Mouse (Mus musculus) liver, embryonic 12.5 days (tissue): Measurements from ENCODE around the gene Lhfp. TPM values are rescaled to one million over a fixed set of nuclear protein-coding genes. Genes with fewer than 3 reads are reported as not detected.
"Not testable (repeated sequence)": the region's sequence is repeated elsewhere in the genome, so short reads cannot be mapped to it uniquely, and the experiment has no call there.

Source experiments
- ATAC-seq: fragments of 200-750 bp; cut with Nextera tagmentation; 2 replicates; pipeline ENCODE4 v1.8.0; 2017; ENCODE audit warnings: moderate number of reproducible peaks, mild to moderate bottlenecking, moderate library complexity
- H3K27ac ChIP-seq: fragments of 300-500 bp; sonication (generic); 2 replicates; pipeline ENCODE4 v1.5.1; 2016; ENCODE audit warnings: mild to moderate bottlenecking
- H3K27me3 ChIP-seq: fragments of 300-500 bp; sonication (generic); replicated peaks from 2 replicates; pipeline ENCODE4 v1.6.1; 2016; ENCODE audit warnings: mild to moderate bottlenecking, moderate library complexity
- H3K36me3 ChIP-seq: fragments of 300-500 bp; sonication (generic); 2 replicates; pipeline ENCODE4 v1.6.1; 2016; ENCODE audit warnings: mild to moderate bottlenecking, moderate library complexity
- H3K4me1 ChIP-seq: fragments of 300-500 bp; sonication (generic); 2 replicates; pipeline ENCODE4 v1.6.1; 2016
- H3K4me2 ChIP-seq: fragments of 300-500 bp; sonication (generic); 2 replicates; pipeline ENCODE4 v1.6.1; 2016; ENCODE audit warnings: mild to moderate bottlenecking, moderate library complexity
- H3K4me3 ChIP-seq: fragments of 300-500 bp; sonication (generic); 2 replicates; pipeline ENCODE4 v1.5.1; 2016; ENCODE audit warnings: mild to moderate bottlenecking, moderate library complexity
- H3K9ac ChIP-seq: fragments of 300-500 bp; sonication (generic); 2 replicates; pipeline ENCODE4 v1.6.1; 2016; ENCODE audit warnings: mild to moderate bottlenecking, moderate library complexity
- H3K9me3 ChIP-seq: fragments of 300-500 bp; sonication (generic); replicated peaks from 2 replicates; pipeline ENCODE4 v1.6.1; 2016; ENCODE audit warnings: mild to moderate bottlenecking, moderate library complexity
- WGBS: fragments of 180-500 bp; shearing (Covaris S2); methylation state at CpG from one replicate; pipeline ENCODE4 v1.1.7; 2016; ENCODE audit not compliant: insufficient replicate concordance; 5-methylcytosine and 5-hydroxymethylcytosine counted together
- polyA plus RNA-seq: library from polyadenylated mRNA; unstranded; fragments of >200 nt; fragmentation: Nextera tagmentation; extraction: Ambion mirVana; gene quantifications from 2 replicates; pipeline ENCODE4 v1.2.1, GENCODE M21; 2016

Lhfp gene
- polyA plus RNA-seq, 1 experiment from 2014 or later, result 6.3 TPM

DNA sequence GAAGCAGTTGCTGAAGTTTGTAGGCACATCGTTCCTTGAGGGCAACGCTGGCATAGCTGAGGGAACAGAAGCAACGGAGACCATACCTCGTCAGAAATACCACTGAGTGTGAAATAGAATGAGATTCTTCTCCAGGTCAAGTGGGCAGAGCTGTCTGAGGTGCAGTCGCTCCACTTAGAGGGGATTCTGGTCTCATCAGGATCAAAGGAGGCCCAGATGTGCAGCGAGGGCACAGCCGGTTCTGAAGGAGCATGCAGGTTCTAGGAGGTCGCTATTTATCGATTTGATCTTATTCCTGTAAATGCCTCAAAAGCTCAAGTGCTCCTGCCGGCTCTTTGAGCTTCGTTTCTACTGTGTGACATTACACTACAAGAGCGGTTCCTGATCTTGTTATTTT is 61.4 kb downstream of the Lhfp start:
- no peak overlapping the region for H3K9ac ChIP-seq
- no peaks in the 10 kb centered on the region for H3K9me3 ChIP-seq
- H3K4me3 ChIP-seq, result no peak overlapping the region
- no peaks in the 10 kb centered on the region for H3K27me3 ChIP-seq
- no peak overlapping the region for H3K4me2 ChIP-seq
- no peak for ATAC-seq
- no peak overlapping the region for H3K27ac ChIP-seq
- no peaks in the 10 kb centered on the region for H3K36me3 ChIP-seq
- WGBS, result 60% methylated on average over 12 of the region's 12 CpGs
- no peaks in the 10 kb centered on the region for H3K4me1 ChIP-seq

DNA sequence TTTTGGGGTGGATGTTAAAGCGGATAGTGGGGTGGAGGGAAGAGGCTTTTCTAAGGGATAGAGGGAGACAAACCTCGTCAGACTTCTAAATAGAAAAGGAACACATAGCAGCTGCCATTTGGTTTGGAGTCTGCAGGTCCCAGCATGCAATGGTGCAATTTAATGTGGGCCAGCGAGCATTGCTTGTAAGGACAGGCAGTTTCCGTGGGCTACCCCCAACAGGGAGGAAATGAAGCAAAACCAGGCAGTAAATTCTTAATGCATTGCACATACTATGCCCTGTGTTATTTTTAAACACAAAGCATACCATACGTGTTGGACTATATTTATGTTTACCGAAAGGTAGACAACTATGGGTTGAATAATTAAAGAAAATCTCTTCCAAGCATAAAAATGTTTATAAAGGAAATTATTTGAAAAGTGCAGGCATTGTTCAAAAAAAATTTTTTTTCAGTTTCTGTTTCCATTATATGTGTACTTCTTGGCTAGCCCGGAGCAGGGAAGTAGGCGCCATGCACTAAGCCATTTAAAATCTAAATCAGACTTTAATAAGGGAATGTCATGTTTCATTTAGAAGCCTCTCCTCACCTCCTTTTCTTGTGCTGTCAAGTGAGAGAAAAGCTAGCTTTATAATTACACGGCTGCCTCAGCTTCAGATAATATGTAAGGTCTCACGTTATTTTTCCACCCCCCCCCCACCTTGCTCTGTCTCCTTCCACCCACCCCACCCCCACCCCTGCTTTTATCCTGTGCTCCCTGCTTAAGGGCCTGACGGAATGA is 67.5 kb downstream of the Lhfp start:
- Histone ChIP-seq H3K27ac (no peak overlapping the region), H3K9ac (no peak overlapping the region), H3K4me1 (no peaks in the 10 kb centered on the region), H3K4me3 (no peak overlapping the region), H3K9me3 (peaks cover 8% of the 10 kb centered on the region), H3K36me3 (no peaks in the 10 kb centered on the region), H3K4me2 (no peak overlapping the region), H3K27me3 (no peaks in the 10 kb centered on the region)
- WGBS, result 57% methylated on average over 11 of the region's 11 CpGs
- ATAC-seq, result no peak

GRCm38 (mm10) chr3:53109879-53110278 is 68.6 kb downstream of the Lhfp start:
- Histone ChIP-seq H3K27me3 (no peaks in the 10 kb centered on the region), H3K4me2 (no peak overlapping the region), H3K4me1 (no peaks in the 10 kb centered on the region), H3K4me3 (no peak overlapping the region), H3K9me3 (peaks cover 8% of the 10 kb centered on the region), H3K36me3 (no peaks in the 10 kb centered on the region), H3K9ac (no peak overlapping the region), H3K27ac (no peak overlapping the region)
- no peak for ATAC-seq
- 19% methylated on average over 3 of the region's 3 CpGs for WGBS

DNA sequence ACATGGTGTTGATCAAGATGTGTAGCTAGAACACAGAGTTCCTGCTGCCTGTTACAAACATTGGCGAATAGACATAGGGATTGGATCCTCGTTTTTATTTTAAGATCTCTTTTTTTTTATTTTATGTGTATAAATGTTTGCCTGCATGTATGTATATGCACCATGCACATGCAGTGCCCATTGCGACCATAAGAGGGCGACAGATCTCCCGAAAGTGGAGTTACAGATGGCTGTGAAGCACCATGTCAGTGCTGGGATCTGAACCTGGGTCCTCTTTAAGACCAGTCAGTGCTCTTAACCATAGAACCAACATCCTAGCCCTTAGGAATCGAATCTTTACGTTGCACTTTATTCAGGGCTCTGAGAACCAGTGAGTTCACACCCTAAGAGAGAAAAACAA is 70.7 kb downstream of the Lhfp start:
- Histone ChIP-seq H3K27ac (no peak overlapping the region), H3K27me3 (no peaks in the 10 kb centered on the region), H3K4me1 (no peaks in the 10 kb centered on the region), H3K9ac (no peak overlapping the region), H3K4me3 (no peak overlapping the region), H3K9me3 (peaks cover 8% of the 10 kb centered on the region), H3K36me3 (no peaks in the 10 kb centered on the region), H3K4me2 (no peak overlapping the region)
- WGBS, result 76% methylated on average over 7 of the region's 7 CpGs
- no peak for ATAC-seq

DNA sequence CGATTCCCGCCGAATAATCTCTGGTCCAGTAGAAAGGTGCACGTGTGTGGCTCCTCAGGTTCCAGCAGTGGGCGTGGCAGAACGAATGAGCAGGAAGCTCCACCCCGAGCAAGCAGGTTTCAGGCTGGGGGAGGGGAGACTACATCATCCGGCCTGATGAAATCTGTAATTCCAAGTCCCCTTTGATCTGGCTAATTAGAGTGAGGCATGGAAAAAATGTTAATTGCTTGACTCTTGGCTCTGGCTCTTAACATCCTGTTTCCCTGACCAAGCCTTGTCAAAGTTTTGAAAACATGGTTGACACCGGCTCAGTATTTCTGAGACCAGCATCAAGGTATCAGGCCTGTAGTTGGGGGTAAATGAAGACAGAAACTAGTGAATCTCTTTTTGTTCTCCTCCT is 77.4 kb downstream of the Lhfp start:
- not testable (repeated sequence) for H3K27me3 ChIP-seq, H3K4me1 ChIP-seq, H3K4me2 ChIP-seq, H3K36me3 ChIP-seq, H3K9ac ChIP-seq, H3K4me3 ChIP-seq, ATAC-seq, H3K9me3 ChIP-seq, H3K27ac ChIP-seq
- WGBS, result 64% methylated on average over 5 of the region's 9 CpGs

DNA sequence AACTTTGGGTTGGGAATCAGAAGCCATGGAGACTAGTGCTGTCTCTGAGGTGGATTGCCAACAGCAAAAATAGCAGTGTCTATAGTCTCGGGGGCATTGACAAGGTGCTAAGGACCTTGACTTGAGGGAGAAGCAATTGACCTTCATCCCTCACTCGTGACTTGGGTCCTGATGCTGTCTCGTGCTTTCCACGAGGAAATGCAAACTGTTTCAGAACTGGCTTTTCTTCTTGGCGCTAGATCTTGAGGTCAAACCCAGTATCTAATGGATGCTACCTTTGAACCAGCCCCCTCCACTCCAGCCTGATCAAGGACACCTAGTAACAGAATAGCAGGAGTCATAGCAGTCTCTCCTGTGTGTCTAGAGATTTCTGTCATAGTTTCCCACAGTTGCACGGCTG is 78.7 kb downstream of the Lhfp start:
- no peak overlapping the region for H3K4me3 ChIP-seq
- no peak overlapping the region for H3K4me2 ChIP-seq
- H3K36me3 ChIP-seq, result no peaks in the 10 kb centered on the region
- H3K27me3 ChIP-seq, result no peaks in the 10 kb centered on the region
- 64% methylated on average over 6 of the region's 6 CpGs for WGBS
- no peaks in the 10 kb centered on the region for H3K9me3 ChIP-seq
- no peaks in the 10 kb centered on the region for H3K4me1 ChIP-seq
- no peak overlapping the region for H3K27ac ChIP-seq
- H3K9ac ChIP-seq, result no peak overlapping the region
- no peak for ATAC-seq

- H3K4me3 ChIP-seq, result no peak overlapping the region
- ATAC-seq, result no peak
- H3K9me3 ChIP-seq, result no peaks in the 10 kb centered on the region
- no peaks in the 10 kb centered on the region for H3K4me1 ChIP-seq
- no peaks in the 10 kb centered on the region for H3K27me3 ChIP-seq
- H3K9ac ChIP-seq, result no peak overlapping the region
- H3K27ac ChIP-seq, result no peak overlapping the region
- H3K4me2 ChIP-seq, result no peak overlapping the region
- no peaks in the 10 kb centered on the region for H3K36me3 ChIP-seq
- 72% methylated on average over 8 of the region's 8 CpGs for WGBS
Measured at GRCm38 (mm10) chr3:53125495-53125894, 84.2 kb downstream of the Lhfp start.

DNA sequence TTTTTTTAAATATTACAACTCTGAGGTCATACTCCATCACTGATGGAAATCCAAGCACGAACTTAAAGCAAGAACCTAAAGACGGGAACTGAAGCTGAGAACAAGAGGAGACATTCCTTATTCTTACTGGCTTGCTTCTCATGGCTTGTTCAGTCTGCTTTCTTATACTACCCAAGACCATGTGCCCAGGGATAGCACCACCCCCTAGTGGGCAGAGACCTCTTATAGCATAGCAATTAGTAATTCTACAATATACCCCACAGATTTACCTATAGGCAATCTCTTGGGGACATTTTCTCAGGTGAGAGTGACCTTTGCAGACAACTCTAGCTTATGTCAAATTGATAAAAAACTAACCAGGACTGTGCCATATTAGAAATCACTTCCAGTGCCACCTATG is 97.5 kb downstream of the Lhfp start:
- WGBS, result 74% methylated on average over 2 of the region's 2 CpGs
- Histone ChIP-seq H3K9me3 (no peaks in the 10 kb centered on the region), H3K9ac (no peak overlapping the region), H3K4me2 (no peak overlapping the region), H3K27me3 (no peaks in the 10 kb centered on the region), H3K36me3 (no peaks in the 10 kb centered on the region), H3K4me1 (no peaks in the 10 kb centered on the region), H3K4me3 (no peak overlapping the region), H3K27ac (no peak overlapping the region)
- no peak for ATAC-seq

GRCm38 (mm10) chr3:53139205-53139604 is 97.9 kb downstream of the Lhfp start:
- ATAC-seq, result no peak
- no peak overlapping the region for H3K27ac ChIP-seq
- no peaks in the 10 kb centered on the region for H3K9me3 ChIP-seq
- no peaks in the 10 kb centered on the region for H3K27me3 ChIP-seq
- H3K4me2 ChIP-seq, result no peak overlapping the region
- no peaks in the 10 kb centered on the region for H3K4me1 ChIP-seq
- no peak overlapping the region for H3K4me3 ChIP-seq
- no peaks in the 10 kb centered on the region for H3K36me3 ChIP-seq
- H3K9ac ChIP-seq, result no peak overlapping the region

- Histone ChIP-seq H3K27ac (no peak overlapping the region), H3K4me2 (no peak overlapping the region), H3K9ac (no peak overlapping the region), H3K4me1 (no peaks in the 10 kb centered on the region), H3K9me3 (no peaks in the 10 kb centered on the region), H3K4me3 (no peak overlapping the region), H3K36me3 (no peaks in the 10 kb centered on the region), H3K27me3 (no peaks in the 10 kb centered on the region)
- 65% methylated on average over 5 of the region's 5 CpGs for WGBS
- no peak for ATAC-seq
Measured at GRCm38 (mm10) chr3:53139642-53140041, 98.3 kb downstream of the Lhfp start.

DNA sequence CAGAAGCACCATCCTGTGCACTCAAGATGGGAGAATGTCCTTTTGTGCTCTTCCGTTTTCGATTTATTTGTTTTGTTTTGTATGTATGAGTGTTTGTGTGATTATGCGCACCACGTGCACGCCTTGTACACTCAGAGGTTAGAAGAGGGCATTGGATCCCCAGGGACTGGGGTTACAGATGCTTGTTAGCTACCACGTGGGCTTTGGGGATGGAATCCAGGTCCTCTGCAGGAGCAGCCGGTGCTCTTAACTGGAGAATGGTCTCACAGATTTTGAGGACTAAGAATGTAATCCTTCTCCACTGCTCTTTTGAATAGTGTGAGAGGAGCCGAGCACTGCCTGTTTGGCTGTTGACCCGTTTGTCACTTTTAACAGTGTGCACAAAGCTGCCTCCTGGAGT is 101.2 kb downstream of the Lhfp start:
- WGBS, result 68% methylated on average over 9 of the region's 9 CpGs
- Histone ChIP-seq H3K9me3 (no peaks in the 10 kb centered on the region), H3K27me3 (no peaks in the 10 kb centered on the region)

DNA sequence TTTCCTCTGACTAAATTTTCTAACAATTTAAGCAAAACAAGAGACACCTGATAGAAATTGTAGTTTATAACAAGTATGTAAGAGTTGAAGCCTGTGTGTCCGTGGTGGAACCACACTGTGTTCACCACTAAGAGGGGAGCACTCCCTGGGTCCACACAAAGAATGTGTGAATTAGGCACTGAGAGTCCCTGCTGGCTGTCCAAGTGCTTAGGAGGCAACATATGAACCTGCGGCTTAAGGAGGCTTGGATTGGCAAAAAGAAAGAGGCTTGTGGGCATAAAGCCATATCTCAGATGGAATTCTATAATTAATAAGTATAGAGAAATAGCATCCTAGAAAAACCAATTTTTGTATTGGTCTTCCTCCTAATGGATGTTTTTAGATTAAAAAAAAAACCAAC is 104.2 kb downstream of the Lhfp start:
- no peak overlapping the region for H3K27ac ChIP-seq
- no peaks in the 10 kb centered on the region for H3K36me3 ChIP-seq
- no peaks in the 10 kb centered on the region for H3K9me3 ChIP-seq
- ATAC-seq, result no peak
- no peaks in the 10 kb centered on the region for H3K4me1 ChIP-seq
- no peaks in the 10 kb centered on the region for H3K27me3 ChIP-seq
- WGBS, result 59% methylated on average over 2 of the region's 2 CpGs
- no peak overlapping the region for H3K4me2 ChIP-seq
- no peak overlapping the region for H3K4me3 ChIP-seq
- no peak overlapping the region for H3K9ac ChIP-seq

More for the DNA sequence above, 101.2 kb downstream of the Lhfp start:
- no peak overlapping the region for H3K9ac ChIP-seq
- no peaks in the 10 kb centered on the region for H3K36me3 ChIP-seq
- H3K27ac ChIP-seq, result no peak overlapping the region
- H3K4me3 ChIP-seq, result no peak overlapping the region
- H3K4me1 ChIP-seq, result no peaks in the 10 kb centered on the region
- no peak for ATAC-seq
- no peak overlapping the region for H3K4me2 ChIP-seq

- no peak overlapping the region for H3K4me2 ChIP-seq
- 65% methylated on average over 5 of the region's 5 CpGs for WGBS
- H3K4me1 ChIP-seq, result no peaks in the 10 kb centered on the region
- no peaks in the 10 kb centered on the region for H3K36me3 ChIP-seq
- H3K27me3 ChIP-seq, result no peaks in the 10 kb centered on the region
- no peaks in the 10 kb centered on the region for H3K9me3 ChIP-seq
- H3K9ac ChIP-seq, result no peak overlapping the region
- no peak for ATAC-seq
- H3K4me3 ChIP-seq, result no peak overlapping the region
- H3K27ac ChIP-seq, result no peak overlapping the region
Measured at GRCm38 (mm10) chr3:53145946-53146345, 104.6 kb downstream of the Lhfp start.
